In genomic region chr13:40703123-40703797, GRCm38 (mm10) we compare ENCODE assay signal across 15 mouse cellular contexts. TPM values are rescaled to one million over a fixed set of nuclear protein-coding genes. Genes with fewer than 3 reads are reported as not detected.
A peak's percentile ranks its signal among the peaks of the same experiment; 100 is the strongest.
DNase-seq lines count a peak whose midpoint lies in the region; ATAC-seq and TF ChIP-seq lines count a peak whose summit lies in the region.
"Had no signal": no experiment of that assay in that cellular context is flagged by ENCODE, and none has a peak within 500 bp of the region (broad histone marks: within the 10 kb centered on the region; RNA-seq: fewer than 3 reads in every experiment).

No protein-coding gene starts in this region.

- ATAC-seq in forebrain, postnatal 0 days = no peak
- no peak for ATAC-seq in forebrain, embryonic 11.5 days (replicated peaks; ENCODE audit: low FRiP score)
- ATAC-seq in midbrain, embryonic 12.5 days (ENCODE audit: low FRiP score, low read depth) = no peak
- ATAC-seq in midbrain, embryonic 16.5 days = no peak
- no peak for ATAC-seq in limb, embryonic 14.5 days (ENCODE audit: low FRiP score, low read depth)
- ATAC-seq in monocyte, adult 5-6 weeks (replicated peaks; ENCODE audit: insufficient number of reproducible peaks, low FRiP score, low TSS enrichment, poor library complexity, severe bottlenecking) = no peak

- TF ChIP-seq CTCF in forebrain, postnatal 0 days (IDR thresholded peaks at IDR 0.05; ENCODE audit: low read depth) = no peak

- 3% methylated on average over 19 of the region's 19 CpGs for WGBS in forebrain, postnatal 0 days
- WGBS in forebrain, embryonic 11.5 days = 1% methylated on average over 19 of the region's 19 CpGs
- WGBS in midbrain, embryonic 12.5 days = 2% methylated on average over 19 of the region's 19 CpGs
- WGBS in midbrain, embryonic 16.5 days = 2% methylated on average over 19 of the region's 19 CpGs
- WGBS in limb, embryonic 14.5 days = 4% methylated on average over 19 of the region's 19 CpGs

- no peak for TF ChIP-seq POLR2A in limb, embryonic 14.5 days (IDR thresholded peaks at IDR 0.05; ENCODE audit: borderline replicate concordance, extremely low read depth, insufficient read depth, insufficient read length)

- no peaks in the 10 kb centered on the region for H3K9me3 ChIP-seq in forebrain, postnatal 0 days (ENCODE audit: low read length)
- H3K9me3 ChIP-seq in forebrain, embryonic 11.5 days (ENCODE audit: control insufficient read depth, low read length) = no peaks in the 10 kb centered on the region
- H3K9me3 ChIP-seq in midbrain, embryonic 12.5 days = no peaks in the 10 kb centered on the region
- no peaks in the 10 kb centered on the region for H3K9me3 ChIP-seq in midbrain, embryonic 16.5 days (replicated peaks; ENCODE audit: control insufficient read depth, low read length, poor library complexity, severe bottlenecking)
- no peaks in the 10 kb centered on the region for H3K9me3 ChIP-seq in limb, embryonic 14.5 days (ENCODE audit: control insufficient read depth, low read length)

- no peak overlapping the region for H3K4me3 ChIP-seq in forebrain, postnatal 0 days (ENCODE audit: low read depth, low read length)
- no peak overlapping the region for H3K4me3 ChIP-seq in forebrain, embryonic 11.5 days (ENCODE audit: low read depth, low read length)
- H3K4me3 ChIP-seq in midbrain, embryonic 12.5 days = no peak overlapping the region
- no peak overlapping the region for H3K4me3 ChIP-seq in midbrain, embryonic 16.5 days (ENCODE audit: low read depth, low read length)
- H3K4me3 ChIP-seq in limb, embryonic 14.5 days (replicated peaks; ENCODE audit: low read length) = no peak overlapping the region

- no peak overlapping the region for H3K4me2 ChIP-seq in forebrain, postnatal 0 days (ENCODE audit: low read depth)
- H3K4me2 ChIP-seq in forebrain, embryonic 11.5 days (ENCODE audit: low read depth, low read length, severe bottlenecking) = no peak overlapping the region
- H3K4me2 ChIP-seq in midbrain, embryonic 12.5 days (replicated peaks) = peak overlapping the region; percentile 21
- H3K4me2 ChIP-seq in midbrain, embryonic 16.5 days (ENCODE audit: low read length) = no peak overlapping the region
- 0 out of 2 replicates have a peak overlapping the region, but pooled peaks have one; percentile 47 for H3K4me2 ChIP-seq in limb, embryonic 14.5 days (replicated peaks; ENCODE audit: low read depth, low read length, severe bottlenecking)

- H3K4me1 ChIP-seq in forebrain, postnatal 0 days (ENCODE audit: insufficient read depth) = no peaks in the 10 kb centered on the region
- H3K4me1 ChIP-seq in forebrain, embryonic 11.5 days (replicated peaks; ENCODE audit: control insufficient read depth, insufficient read depth, low read length) = peaks cover 3% of the 10 kb centered on the region; the same call in 1 of the 2 replicates
- H3K4me1 ChIP-seq in midbrain, embryonic 12.5 days = peaks cover 19% of the 10 kb centered on the region
- 0 out of 2 replicates have a peak, but pooled peaks cover 2% of the 10 kb centered on the region for H3K4me1 ChIP-seq in midbrain, embryonic 16.5 days (ENCODE audit: control insufficient read depth, insufficient read depth, low read length)
- peaks cover 9% of the 10 kb centered on the region; the same call in 1 of the 2 replicates for H3K4me1 ChIP-seq in limb, embryonic 14.5 days (ENCODE audit: control insufficient read depth, insufficient read depth, low read length)

- no peak overlapping the region for H3K9ac ChIP-seq in forebrain, postnatal 0 days
- no peak overlapping the region for H3K9ac ChIP-seq in forebrain, embryonic 11.5 days (ENCODE audit: low read length)
- no peak overlapping the region for H3K9ac ChIP-seq in midbrain, embryonic 12.5 days (replicated peaks)
- H3K9ac ChIP-seq in midbrain, embryonic 16.5 days (ENCODE audit: low read depth, low read length) = no peak overlapping the region
- no peak overlapping the region for H3K9ac ChIP-seq in limb, embryonic 14.5 days (ENCODE audit: low read depth, low read length, severe bottlenecking)

- no peaks in the 10 kb centered on the region for H3K36me3 ChIP-seq in forebrain, postnatal 0 days (ENCODE audit: insufficient read depth)
- H3K36me3 ChIP-seq in forebrain, embryonic 11.5 days (ENCODE audit: control insufficient read depth, insufficient read depth, low read length) = no peaks in the 10 kb centered on the region
- H3K36me3 ChIP-seq in midbrain, embryonic 12.5 days = no peaks in the 10 kb centered on the region
- H3K36me3 ChIP-seq in midbrain, embryonic 16.5 days (ENCODE audit: control insufficient read depth, insufficient read depth, low read length) = no peaks in the 10 kb centered on the region
- H3K36me3 ChIP-seq in limb, embryonic 14.5 days (ENCODE audit: control insufficient read depth, insufficient read depth, low read length) = no peaks in the 10 kb centered on the region

- no peak overlapping the region for H3K27ac ChIP-seq in forebrain, postnatal 0 days (ENCODE audit: low read depth, low read length)
- no peak overlapping the region for H3K27ac ChIP-seq in forebrain, embryonic 11.5 days (ENCODE audit: low read depth, low read length)
- peak overlapping the region; percentile 46; the same call in 1 of the 2 replicates for H3K27ac ChIP-seq in midbrain, embryonic 12.5 days (replicated peaks)
- no peak overlapping the region for H3K27ac ChIP-seq in midbrain, embryonic 16.5 days (ENCODE audit: low read length)
- H3K27ac ChIP-seq in limb, embryonic 14.5 days (replicated peaks; ENCODE audit: low read depth, low read length) = no peak overlapping the region

- DNase-seq in forebrain, postnatal 0 days = peak; percentile 46
- DNase-seq in forebrain, embryonic 11.5 days (ENCODE audit: low spot score) = no peak
- no peak for DNase-seq in limb, embryonic 14.5 days (ENCODE audit: low spot score)
- peak; percentile 59 for DNase-seq in retina, postnatal 1 day
- no peak for DNase-seq in urinary bladder, postnatal 25 days (ENCODE audit: low spot score)
- DNase-seq: cerebellum, adult 18-20 months; heart, postnatal 10 days; kidney, adult 8-10 months; lung, postnatal 4 days; thymus, postnatal 4 days had no signal

- peaks cover 81% of the 10 kb centered on the region for H3K27me3 ChIP-seq in forebrain, postnatal 0 days (ENCODE audit: insufficient read depth, low read length)
- H3K27me3 ChIP-seq in forebrain, embryonic 11.5 days (ENCODE audit: control insufficient read depth, insufficient read depth, low read length) = peaks cover 78% of the 10 kb centered on the region
- H3K27me3 ChIP-seq in midbrain, embryonic 12.5 days = peaks cover 93% of the 10 kb centered on the region
- peaks cover 62% of the 10 kb centered on the region for H3K27me3 ChIP-seq in midbrain, embryonic 16.5 days (ENCODE audit: control insufficient read depth, insufficient read depth, low read depth, low read length)
- peaks cover 80% of the 10 kb centered on the region for H3K27me3 ChIP-seq in limb, embryonic 14.5 days (ENCODE audit: control insufficient read depth, insufficient read depth, low read length)

RNA-seq across cellular contexts. Expression of gene Tfap2a, which starts 34.9 kb away (rescaled TPM):
- 0.38 TPM in 1 of 2 replicates, not detected in the other for total RNA-seq in forebrain, postnatal 0 days (2014; rRNA removed)
- 0.18 and 0.28 TPM in 2 replicates for polyA plus RNA-seq in forebrain, postnatal 0 days (2015; fragmentation: Nextera tagmentation; extraction: Ambion mirVana)
- 3.3 and 3.6 TPM in 2 replicates for polyA plus RNA-seq in forebrain, embryonic 11.5 days (2014; fragmentation: Nextera tagmentation; extraction: Ambion mirVana)
- 5.9 and 6.3 TPM in 2 replicates for polyA plus RNA-seq in midbrain, embryonic 12.5 days (2016; fragmentation: Nextera tagmentation; extraction: Ambion mirVana)
- polyA plus RNA-seq in midbrain, embryonic 16.5 days (2015; fragmentation: Nextera tagmentation; extraction: Ambion mirVana) = 2.3 and 2.8 TPM in 2 replicates
- polyA plus RNA-seq in limb, embryonic 14.5 days (2012; rRNA removed) = 21.5 and 23.9 TPM in 2 replicates
- polyA plus RNA-seq in limb, embryonic 14.5 days (2014; fragmentation: Nextera tagmentation; extraction: Ambion mirVana) = 9.6 and 12.8 TPM in 2 replicates
- total RNA-seq in monocyte, adult 5-6 weeks (2017) = 0.10 to 0.57 TPM in 2 of 3 replicates, not detected in the other
- total RNA-seq: granulocyte monocyte progenitor cell, adult 5-6 weeks had no signal
- polyA plus RNA-seq: liver, embryonic 16.5 days had no signal

Comparison
In these comparisons a context has a peak if more than half of its experiments do, and no peak if none do; other contexts are left out.
1. DNase-seq: peak in forebrain, postnatal 0 days (single experiment) and retina, postnatal 1 day (single experiment); none in forebrain, embryonic 11.5 days (single experiment), limb, embryonic 14.5 days (single experiment) and urinary bladder, postnatal 25 days (single experiment).
2. H3K4me2 ChIP-seq: peak in midbrain, embryonic 12.5 days (single experiment) and limb, embryonic 14.5 days (single experiment); none in forebrain, postnatal 0 days (single experiment), forebrain, embryonic 11.5 days (single experiment) and midbrain, embryonic 16.5 days (single experiment).